Mouse (Mus musculus): ENCODE data around the gene Calm1.

DNA sequence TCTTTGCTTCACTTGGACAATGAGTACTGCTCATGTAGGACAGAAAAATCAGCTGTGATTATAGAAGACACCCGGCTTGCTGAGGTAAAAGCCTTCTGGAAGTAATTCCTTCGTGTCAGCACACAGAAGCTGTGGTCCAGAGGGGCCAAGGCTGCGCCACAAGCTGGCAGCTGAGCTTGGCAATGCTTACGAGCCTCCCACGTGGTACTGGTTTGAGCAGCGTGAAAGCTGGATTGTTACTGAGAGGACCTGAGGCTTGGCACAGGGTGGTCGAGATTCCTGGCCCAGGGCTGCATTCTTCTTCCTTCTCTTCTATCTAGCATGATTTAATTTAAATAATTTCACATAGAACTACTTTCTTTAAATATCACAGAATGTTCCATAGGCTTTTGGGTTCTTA is 2.4 kb upstream of the Calm1 start:
- no peak for TF ChIP-seq CTCF (IDR thresholded peaks at IDR 0.05)
- no peak for TF ChIP-seq POLR2A (IDR thresholded peaks at IDR 0.05; ENCODE audit: insufficient read depth, low read depth, low read length)
